Mouse (Mus musculus) midbrain, embryonic 13.5 days (tissue): ENCODE data around the gene Pclaf. TPM values are rescaled to one million over a fixed set of nuclear protein-coding genes. Genes with fewer than 3 reads are reported as not detected.

ENCODE experiments used
- ATAC-seq: fragments of 200-750 bp; cut with Nextera tagmentation; 2 replicates; pipeline ENCODE4 v1.8.0; 2017; ENCODE audit warnings: mild to moderate bottlenecking, moderate TSS enrichment, moderate library complexity
- H3K27ac ChIP-seq: fragments of 300-500 bp; sonication (generic); 2 replicates; pipeline ENCODE4 v1.5.1; 2015; ENCODE audit warnings: inconsistent platforms, mild to moderate bottlenecking, moderate library complexity
- H3K27me3 ChIP-seq: fragments of 300-500 bp; sonication (generic); 2 replicates; pipeline ENCODE4 v1.6.1; 2015; ENCODE audit warnings: mild to moderate bottlenecking, inconsistent platforms
- H3K36me3 ChIP-seq: fragments of 300-500 bp; sonication (generic); 2 replicates; pipeline ENCODE4 v1.6.1; 2015; ENCODE audit warnings: mild to moderate bottlenecking, inconsistent platforms
- H3K4me1 ChIP-seq: fragments of 300-500 bp; sonication (generic); replicated peaks from 2 replicates; pipeline ENCODE4 v1.6.1; 2015; ENCODE audit warnings: inconsistent platforms
- H3K4me2 ChIP-seq: fragments of 300-500 bp; sonication (generic); replicated peaks from 2 replicates; pipeline ENCODE4 v1.6.1; 2015; ENCODE audit warnings: moderate library complexity, mild to moderate bottlenecking, inconsistent platforms
- H3K4me3 ChIP-seq: fragments of 300-500 bp; sonication (generic); replicated peaks from 2 replicates; pipeline ENCODE4 v1.5.1; 2015; ENCODE audit warnings: mild to moderate bottlenecking, inconsistent platforms
- H3K9ac ChIP-seq: fragments of 300-500 bp; sonication (generic); replicated peaks from 2 replicates; pipeline ENCODE4 v1.6.1; 2015; ENCODE audit warnings: mild to moderate bottlenecking, inconsistent platforms
- H3K9me3 ChIP-seq: fragments of 300-500 bp; sonication (generic); 2 replicates; pipeline ENCODE4 v1.6.1; 2016; ENCODE audit warnings: mild to moderate bottlenecking, inconsistent platforms
- WGBS: fragments of 180-500 bp; shearing (Covaris S2); methylation state at CpG from one replicate; pipeline ENCODE4 v1.1.7; 2015; 5-methylcytosine and 5-hydroxymethylcytosine counted together
- polyA plus RNA-seq: library from polyadenylated mRNA; unstranded; fragments of >200 nt; fragmentation: Nextera tagmentation; extraction: Ambion mirVana; gene quantifications from 2 replicates; pipeline ENCODE4 v1.2.1, GENCODE M21; 2015

Pclaf gene
- polyA plus RNA-seq: 62.0 and 72.5 TPM in 2 replicates

DNA sequence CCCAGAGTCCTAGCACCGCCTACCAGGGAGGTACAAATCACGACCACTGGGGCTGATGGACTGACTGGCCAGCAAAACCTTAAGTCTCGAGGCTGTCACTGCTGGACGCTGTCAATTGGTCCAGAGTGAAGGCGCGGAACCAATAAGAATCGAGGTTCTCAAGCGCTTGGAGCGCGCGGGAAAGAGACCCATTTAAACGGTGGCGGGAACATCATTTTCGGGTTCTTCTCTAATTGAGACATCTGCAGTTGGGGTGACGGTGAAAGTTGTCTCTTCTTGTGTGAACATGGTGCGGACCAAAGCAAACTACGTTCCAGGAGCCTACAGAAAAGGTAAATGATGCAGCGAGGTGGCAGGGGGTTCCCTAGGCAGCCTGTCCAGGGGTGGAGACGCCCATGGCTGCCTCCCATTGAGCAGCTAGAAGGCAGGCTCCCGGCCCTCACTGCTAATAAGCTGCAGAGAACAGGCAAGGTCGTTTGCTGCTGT lies at the start of gene Pclaf:
TSS of gene Pclaf (plus strand) at position 95 of the 486 bp plus-strand sequence.
- peaks cover 16% of the 10 kb centered on the region for H3K36me3 ChIP-seq
- H3K4me2 ChIP-seq: peak within 1 kb of the TSS; percentile 79
- H3K4me3 ChIP-seq: peak within 1 kb of the TSS; percentile 50
- ATAC-seq: peak; percentile 91
- peak within 1 kb of the TSS; percentile 65 for H3K9ac ChIP-seq
- peaks cover 23% of the 10 kb centered on the region for H3K4me1 ChIP-seq
- H3K9me3 ChIP-seq: no peaks in the 10 kb centered on the region
- WGBS: 0% methylated on average over 21 of the region's 21 CpGs
- H3K27ac ChIP-seq: no peak within 1 kb of the TSS
- H3K27me3 ChIP-seq: no peaks in the 10 kb centered on the region

DNA sequence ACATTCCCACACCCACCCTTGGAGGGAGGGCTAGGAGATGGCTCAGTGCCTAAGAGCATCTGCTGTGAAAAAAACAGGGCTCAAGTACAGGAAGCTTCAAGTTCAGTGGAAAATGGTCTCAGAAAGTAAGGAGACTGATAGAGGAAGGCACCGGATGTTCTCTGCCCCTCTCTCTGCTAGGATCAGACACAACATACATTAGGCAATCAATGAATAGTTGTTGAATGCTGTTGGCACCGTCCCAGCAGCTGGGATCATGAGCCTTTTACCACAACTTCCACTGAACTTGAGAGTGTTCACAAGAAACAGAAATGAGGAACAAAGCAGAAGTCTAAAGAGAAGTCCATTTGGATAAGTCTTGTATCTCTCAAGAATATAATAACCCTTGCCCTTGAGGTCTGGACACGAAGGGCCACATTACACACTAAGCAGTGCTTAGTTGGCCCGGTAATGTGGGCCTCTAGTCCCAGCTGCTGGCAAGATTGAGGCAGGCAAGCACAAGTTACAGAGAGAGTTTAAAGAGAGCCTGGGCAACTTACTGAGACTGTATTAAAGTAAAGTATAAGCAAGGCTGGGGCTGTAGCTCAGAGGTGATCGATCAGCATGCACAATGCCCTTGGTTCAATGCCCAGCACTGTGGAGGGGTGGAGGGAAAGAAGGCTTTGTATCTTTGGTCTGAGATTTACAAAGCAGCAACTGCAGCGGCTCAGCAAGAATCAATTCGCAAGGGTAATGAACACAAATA lies 45.4 kb upstream of the Pclaf start:
- peak overlapping the region; percentile 26; the same call in 1 of the 2 replicates for H3K27ac ChIP-seq
- ATAC-seq: no peak
- no peak overlapping the region for H3K4me3 ChIP-seq
- H3K4me2 ChIP-seq: no peak overlapping the region
- H3K27me3 ChIP-seq: no peaks in the 10 kb centered on the region
- WGBS: 54% methylated on average over 7 of the region's 7 CpGs
- H3K9me3 ChIP-seq: no peaks in the 10 kb centered on the region
- H3K4me1 ChIP-seq: peaks cover 23% of the 10 kb centered on the region
- peaks cover 3% of the 10 kb centered on the region; the same call in 1 of the 2 replicates for H3K36me3 ChIP-seq
- H3K9ac ChIP-seq: no peak overlapping the region

DNA sequence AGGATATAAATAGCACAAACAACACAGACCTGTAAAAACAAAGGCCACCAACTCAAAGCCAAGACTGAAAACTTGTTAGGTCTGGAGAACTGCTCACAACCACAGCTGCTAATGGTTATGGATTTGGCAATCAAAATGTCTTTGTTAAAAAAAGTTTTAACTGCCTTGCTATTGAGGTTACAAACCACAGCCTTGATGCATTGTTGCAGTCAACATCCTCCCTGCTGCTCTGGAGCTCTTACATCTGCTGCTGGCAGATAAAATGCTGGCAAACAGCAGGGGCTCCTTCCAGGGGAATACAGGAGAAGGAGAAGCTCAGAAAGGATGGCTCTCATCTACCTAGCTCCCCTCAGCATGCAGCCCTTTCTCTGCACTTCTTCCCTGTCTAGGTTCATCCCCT lies 41.9 kb upstream of the Pclaf start:
- Histone ChIP-seq H3K9ac (no peak overlapping the region), H3K27me3 (no peaks in the 10 kb centered on the region), H3K4me2 (no peak overlapping the region), H3K9me3 (no peaks in the 10 kb centered on the region), H3K4me1 (peaks cover 23% of the 10 kb centered on the region), H3K4me3 (no peak overlapping the region), H3K36me3 (peaks cover 5% of the 10 kb centered on the region), H3K27ac (no peak overlapping the region)
- no peak for ATAC-seq

DNA sequence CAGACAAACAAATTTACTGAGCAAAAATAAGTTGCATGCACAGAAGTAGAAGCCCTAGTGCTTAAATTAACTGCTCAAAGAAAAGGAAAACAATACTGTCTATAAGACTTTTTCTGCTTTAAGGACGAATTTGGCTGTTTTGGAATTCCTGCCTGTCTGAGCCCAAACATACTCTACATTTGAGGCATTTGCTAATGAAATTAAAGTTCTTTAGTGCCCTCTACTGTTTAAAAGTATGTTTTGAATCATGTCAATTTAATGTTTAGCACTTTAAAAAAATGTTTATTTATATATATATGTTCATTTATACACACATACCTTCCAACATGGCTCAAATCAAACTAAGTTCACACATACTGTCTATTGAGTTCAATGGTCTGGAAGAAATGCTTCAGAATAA lies 39.8 kb upstream of the Pclaf start:
- Histone ChIP-seq H3K4me3 (no peak overlapping the region), H3K9me3 (no peaks in the 10 kb centered on the region), H3K27ac (no peak overlapping the region), H3K4me2 (no peak overlapping the region), H3K27me3 (no peaks in the 10 kb centered on the region), H3K9ac (no peak overlapping the region), H3K36me3 (peaks cover 15% of the 10 kb centered on the region), H3K4me1 (peaks cover 13% of the 10 kb centered on the region; the same call in 1 of the 2 replicates)
- 21% methylated on average over 1 of the region's 1 CpGs for WGBS
- no peak for ATAC-seq

DNA sequence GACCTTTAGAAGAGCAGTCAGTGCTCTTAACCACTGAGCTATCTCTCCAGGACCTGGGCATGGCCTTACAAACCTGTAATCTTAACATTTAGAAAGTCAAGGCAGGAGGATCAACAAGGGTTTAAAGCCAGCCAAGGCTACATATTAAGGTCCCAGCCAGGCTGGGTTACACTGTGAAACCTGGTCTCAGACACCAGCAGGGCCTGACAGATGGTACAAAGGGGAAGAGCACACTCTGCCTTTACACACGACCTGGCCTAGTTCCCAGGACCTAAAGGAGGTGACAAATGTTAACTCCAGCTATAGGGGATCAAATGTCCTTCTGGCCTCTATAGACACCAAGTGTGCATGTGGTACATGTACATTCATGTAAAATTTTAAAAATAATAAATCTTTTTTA lies 30.4 kb upstream of the Pclaf start:
- Histone ChIP-seq H3K4me3 (no peak overlapping the region), H3K27ac (no peak overlapping the region), H3K4me2 (no peak overlapping the region), H3K4me1 (no peaks in the 10 kb centered on the region), H3K27me3 (no peaks in the 10 kb centered on the region), H3K36me3 (peaks cover 49% of the 10 kb centered on the region), H3K9ac (no peak overlapping the region), H3K9me3 (no peaks in the 10 kb centered on the region)
- 66% methylated on average over 1 of the region's 1 CpGs for WGBS
- no peak for ATAC-seq

DNA sequence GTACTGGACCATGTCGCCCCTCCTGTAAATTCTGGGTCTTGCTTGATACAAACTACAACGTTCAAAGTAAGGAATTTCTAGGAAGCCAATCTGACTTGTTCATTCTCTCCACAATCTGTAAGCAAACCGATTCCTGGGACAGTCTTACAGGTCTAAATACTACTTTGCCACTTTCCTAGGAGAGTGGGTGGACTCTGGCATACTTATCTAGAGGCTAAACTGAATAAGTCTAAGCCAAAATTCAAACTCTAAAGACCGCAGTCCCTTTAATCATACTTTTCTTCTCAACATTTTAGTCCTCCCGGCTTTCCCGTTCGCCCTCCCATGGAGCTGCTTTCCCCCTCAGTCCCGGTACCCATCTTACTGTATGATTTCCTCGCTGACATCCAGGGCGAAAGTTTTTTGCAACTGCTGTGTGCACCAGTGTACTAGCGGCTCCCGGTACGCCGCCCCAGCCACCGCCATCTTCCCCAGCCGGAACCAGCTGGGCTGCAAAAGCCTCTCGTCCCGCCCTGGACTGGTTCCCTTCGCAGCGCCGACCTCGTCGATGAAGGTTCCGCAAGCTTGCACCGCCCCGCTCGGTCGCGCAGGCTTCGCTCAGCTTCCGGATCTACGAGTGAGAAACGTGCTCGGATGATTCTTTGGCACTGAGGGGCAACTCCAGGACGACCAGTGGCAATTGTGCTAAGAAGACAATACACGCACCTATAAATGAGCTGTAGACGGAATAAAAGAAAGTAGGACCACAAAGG lies 5.3 kb upstream of the Pclaf start:
- Histone ChIP-seq H3K27ac (peak overlapping the region; percentile 59), H3K4me2 (peak overlapping the region; percentile 66), H3K27me3 (no peaks in the 10 kb centered on the region), H3K4me3 (peak overlapping the region; percentile 67), H3K9ac (peak overlapping the region; percentile 73), H3K9me3 (no peaks in the 10 kb centered on the region), H3K4me1 (peaks cover 11% of the 10 kb centered on the region), H3K36me3 (peaks cover 5% of the 10 kb centered on the region; the same call in 1 of the 2 replicates)
- ATAC-seq: peak; percentile 95
- WGBS: under 1% methylated on average over 37 of the region's 37 CpGs

DNA sequence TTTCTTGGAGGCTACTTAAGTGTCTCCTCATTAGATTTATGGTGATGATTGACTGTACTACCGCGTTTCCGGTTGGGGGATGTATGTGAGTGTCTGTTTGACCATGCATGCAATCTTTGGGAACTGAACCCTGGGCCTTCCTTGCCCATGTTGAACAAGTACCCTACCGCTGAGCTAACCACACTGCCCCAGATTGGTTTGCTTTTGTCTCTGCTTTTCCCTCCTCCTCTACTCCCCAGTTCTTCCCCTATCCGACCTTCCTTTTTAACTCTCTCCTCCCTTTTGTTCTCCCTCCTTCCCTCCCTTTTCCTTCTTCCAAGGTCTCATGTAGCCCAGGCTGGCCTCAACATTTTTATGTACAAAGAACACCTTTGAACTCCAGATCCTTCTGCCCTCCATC lies 1.1 kb downstream of the Pclaf start:
- under 1% methylated on average over 5 of the region's 5 CpGs for WGBS
- H3K27ac ChIP-seq: no peak overlapping the region
- H3K4me2 ChIP-seq: peak overlapping the region; percentile 79
- H3K36me3 ChIP-seq: peaks cover 19% of the 10 kb centered on the region
- H3K9me3 ChIP-seq: no peaks in the 10 kb centered on the region
- H3K9ac ChIP-seq: peak overlapping the region; percentile 65; the same call in 1 of the 2 replicates
- no peaks in the 10 kb centered on the region for H3K27me3 ChIP-seq
- no peak for ATAC-seq
- peaks cover 20% of the 10 kb centered on the region for H3K4me1 ChIP-seq
- H3K4me3 ChIP-seq: peak overlapping the region; percentile 50

DNA sequence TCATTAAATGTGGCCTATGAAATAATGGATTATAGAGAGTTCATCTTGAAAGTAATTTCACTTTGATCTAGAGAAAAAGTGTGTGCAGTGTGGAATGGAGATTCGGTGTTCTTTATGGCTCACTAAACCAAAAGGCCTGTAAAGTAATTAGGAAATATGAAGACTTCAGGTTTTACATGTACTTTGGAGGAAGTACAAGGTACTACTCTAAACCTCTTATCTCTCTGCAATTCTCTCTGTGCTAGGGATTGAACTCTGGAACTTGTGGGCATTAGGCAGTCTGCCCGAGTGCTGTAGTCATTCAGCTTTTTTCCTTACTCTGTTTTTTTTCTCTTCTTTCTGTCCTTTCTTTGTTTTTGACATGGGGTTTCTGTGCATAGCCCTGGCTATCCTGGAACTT lies 6.9 kb downstream of the Pclaf start:
- no peak for ATAC-seq
- no peak overlapping the region for H3K27ac ChIP-seq
- peaks cover 25% of the 10 kb centered on the region for H3K36me3 ChIP-seq
- H3K4me3 ChIP-seq: no peak overlapping the region
- H3K4me2 ChIP-seq: no peak overlapping the region
- H3K27me3 ChIP-seq: no peaks in the 10 kb centered on the region
- H3K9ac ChIP-seq: no peak overlapping the region
- 96% methylated on average over 2 of the region's 2 CpGs for WGBS
- H3K9me3 ChIP-seq: no peaks in the 10 kb centered on the region
- H3K4me1 ChIP-seq: no peaks in the 10 kb centered on the region; the same call in 1 of the 2 replicates

DNA sequence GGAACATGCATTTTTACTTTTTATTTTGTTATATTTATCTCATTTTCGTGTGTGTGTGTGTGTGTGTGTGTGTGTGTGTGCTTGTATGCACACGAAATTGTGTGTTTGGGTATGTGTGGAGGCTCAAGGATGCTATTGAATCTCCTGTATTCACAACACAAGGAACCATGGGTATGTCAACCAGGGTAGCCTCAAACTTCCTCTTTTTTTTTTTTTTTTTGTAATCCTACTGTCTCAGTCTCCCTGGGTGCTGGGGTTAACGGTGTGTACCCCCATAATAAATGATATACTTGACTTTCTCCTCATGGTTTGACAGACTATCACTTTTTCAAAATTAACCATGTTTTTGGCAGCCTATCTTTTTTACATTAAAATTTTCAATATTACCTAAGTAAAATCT lies 12.8 kb downstream of the Pclaf start:
- WGBS: 95% methylated on average over 3 of the region's 3 CpGs
- H3K27me3 ChIP-seq: no peaks in the 10 kb centered on the region
- H3K9ac ChIP-seq: no peak overlapping the region
- H3K4me3 ChIP-seq: no peak overlapping the region
- H3K4me2 ChIP-seq: no peak overlapping the region
- no peaks in the 10 kb centered on the region for H3K36me3 ChIP-seq
- no peak overlapping the region for H3K27ac ChIP-seq
- peaks cover 6% of the 10 kb centered on the region for H3K4me1 ChIP-seq
- no peak for ATAC-seq
- H3K9me3 ChIP-seq: no peaks in the 10 kb centered on the region

DNA sequence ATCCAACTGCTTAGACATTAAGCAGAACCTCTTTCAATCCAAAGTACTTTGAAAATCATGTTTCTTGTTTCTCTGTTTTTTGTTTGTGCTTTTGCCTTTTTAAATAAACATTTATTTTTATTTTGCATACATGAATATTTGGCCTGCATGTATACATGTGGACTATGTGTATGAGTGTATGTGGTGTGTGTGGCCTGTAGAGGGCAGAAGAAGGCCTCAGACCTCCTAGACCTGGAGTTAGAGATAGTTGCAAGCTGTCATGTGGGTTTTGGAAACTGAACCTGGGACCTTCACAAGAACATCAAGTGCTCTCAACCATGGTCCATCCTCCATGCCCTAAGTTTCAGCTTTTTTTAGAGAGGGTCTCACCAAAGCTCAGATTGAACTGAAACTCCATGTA lies 13.4 kb downstream of the Pclaf start:
- H3K4me1 ChIP-seq: peaks cover 8% of the 10 kb centered on the region
- no peak overlapping the region for H3K27ac ChIP-seq
- no peak overlapping the region for H3K9ac ChIP-seq
- no peak overlapping the region for H3K4me2 ChIP-seq
- no peaks in the 10 kb centered on the region for H3K27me3 ChIP-seq
- H3K4me3 ChIP-seq: no peak overlapping the region
- ATAC-seq: no peak
- no peaks in the 10 kb centered on the region for H3K9me3 ChIP-seq
- no peaks in the 10 kb centered on the region for H3K36me3 ChIP-seq

DNA sequence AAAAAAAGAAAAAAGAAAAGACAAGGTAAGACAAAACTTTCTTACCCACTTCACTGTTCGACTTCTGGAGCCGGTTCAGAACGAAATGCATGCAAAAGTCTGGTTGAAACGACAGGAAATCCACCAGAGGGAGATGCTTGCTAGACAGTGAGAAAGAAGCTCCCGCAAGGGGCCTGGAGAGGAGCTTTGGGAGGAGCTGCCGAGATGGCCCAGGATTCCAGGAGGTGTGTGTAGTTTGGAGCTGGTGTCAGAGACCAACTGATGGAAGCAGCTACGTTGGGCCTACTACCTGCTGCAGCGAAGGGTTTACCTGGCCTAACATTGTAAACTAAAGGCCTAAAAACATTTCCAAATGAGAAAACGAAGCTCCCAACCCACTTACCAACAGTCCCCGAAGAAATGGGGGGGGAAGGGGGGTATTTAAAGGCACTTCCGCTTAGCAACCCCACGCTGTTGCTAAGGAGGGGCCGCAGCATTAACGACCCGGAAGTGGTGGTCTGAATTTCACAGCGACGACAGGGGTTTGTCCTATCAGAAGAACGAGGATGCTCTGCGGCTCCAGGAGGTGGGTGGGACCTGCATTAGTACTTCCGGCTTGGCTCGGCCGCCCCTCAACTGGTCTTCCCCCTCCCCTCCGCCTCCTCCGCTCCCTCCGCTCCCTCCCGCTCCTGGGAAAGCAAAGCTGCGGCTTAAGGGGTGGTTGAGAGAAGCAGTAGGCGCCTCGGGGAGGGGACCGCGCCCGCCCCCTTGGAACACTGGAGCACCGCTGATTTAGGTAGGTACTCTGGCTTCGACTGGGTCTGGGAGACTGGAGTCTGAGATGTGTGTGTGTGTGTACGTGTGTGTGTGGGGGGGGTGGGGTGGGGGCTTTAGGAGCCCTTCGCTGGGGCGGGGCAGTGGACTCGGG lies 18.6 kb downstream of the Pclaf start, which contains the start of the genes Trip4 and Csnk1g1:
TSS of gene Trip4 (minus strand) at position 401 of the 907 bp plus-strand sequence.
TSS of gene Csnk1g1 (plus strand) at position 531 of the 907 bp plus-strand sequence.
- WGBS: under 1% methylated on average over 36 of the region's 38 CpGs
- Histone ChIP-seq H3K9me3 (no peaks in the 10 kb centered on the region), H3K9ac (peak within 1 kb of the TSS; percentile 87), H3K36me3 (no peaks in the 10 kb centered on the region), H3K27me3 (no peaks in the 10 kb centered on the region), H3K4me2 (peak within 1 kb of the TSS; percentile 88), H3K27ac (peak within 1 kb of the TSS; percentile 89), H3K4me1 (peaks cover 19% of the 10 kb centered on the region), H3K4me3 (peak within 1 kb of the TSS; percentile 83)
- ATAC-seq: peak; percentile 100
